Mouse (Mus musculus) G1E (cell line): ENCODE data around the gene Fbrsl1.

Experiments used
- CTCF ChIP-seq: IDR thresholded peaks from 2 replicates; pipeline ENCODE4 v1.5.1; 2012; ENCODE audit warnings: low read depth, low read length, inconsistent platforms, mixed read lengths
- GATA1 ChIP-seq: IDR thresholded peaks from 2 replicates; pipeline ENCODE4 v1.6.1; 2012; ENCODE audit warnings: borderline replicate concordance, low read length, inconsistent platforms, mixed read lengths
- GATA2 ChIP-seq: IDR thresholded peaks from 2 replicates; pipeline ENCODE4 v1.6.1; 2012; ENCODE audit warnings: low read depth, low read length, inconsistent platforms, borderline replicate concordance
- POLR2AphosphoS5 ChIP-seq: IDR thresholded peaks from 2 replicates; pipeline ENCODE4 v1.6.1; 2012; ENCODE audit warnings: low read depth, low read length, inconsistent platforms; ENCODE audit not compliant: insufficient replicate concordance

DNA sequence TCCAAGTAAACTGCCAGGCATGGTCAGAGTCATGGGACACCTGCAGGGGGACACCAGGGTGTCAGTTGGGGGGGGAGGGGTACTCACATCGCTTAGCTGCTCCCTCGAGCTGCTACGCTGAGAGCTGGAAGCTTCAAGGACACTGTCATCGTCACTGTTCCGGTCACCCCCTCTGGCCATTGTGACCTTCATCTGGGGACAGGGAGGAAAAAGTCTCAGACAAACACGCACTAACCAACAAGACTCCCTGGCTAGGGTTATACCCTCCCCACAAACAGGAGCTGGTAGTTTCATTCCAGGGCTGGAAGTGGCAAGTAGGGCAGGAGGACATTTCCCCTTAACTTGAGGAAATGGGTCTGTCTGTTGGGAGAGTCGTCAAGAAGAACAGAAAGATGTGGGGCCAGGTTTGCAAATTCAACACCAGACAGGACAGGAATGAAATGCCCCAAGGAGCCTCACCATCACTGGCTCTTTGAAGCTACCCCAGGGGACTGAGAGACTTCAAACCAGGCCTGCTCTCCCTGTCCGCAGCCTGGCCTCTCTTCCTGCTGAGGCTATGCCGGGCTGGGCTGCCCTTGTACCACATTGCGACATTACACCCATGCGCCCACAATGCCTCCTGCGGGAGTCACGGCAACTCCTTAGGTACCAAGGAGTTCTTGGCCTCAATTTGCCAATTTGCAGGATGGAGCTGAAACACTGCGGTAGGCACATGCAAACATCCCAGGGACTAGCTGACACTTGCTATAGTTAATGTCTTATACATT, 30.4 kb downstream of the Fbrsl1 start:
- TF ChIP-seq GATA2 = no peak
- no peak for TF ChIP-seq CTCF
- TF ChIP-seq GATA1 = no peak
- TF ChIP-seq POLR2AphosphoS5 = no peak
